Mouse (Mus musculus): Measurements from ENCODE around the gene Tmem175. TPM values are rescaled to one million over a fixed set of nuclear protein-coding genes. Genes with fewer than 3 reads are reported as not detected.

The Tmem175 gene
- polyA plus RNA-seq, 1 experiment from 2014 or later, result 22.2 TPM

GRCm38 (mm10) chr5:108694352-108695261, 65.0 kb downstream of the Tmem175 start:
- H3K4me2 ChIP-seq, result peak overlapping the region; percentile 77
- peak overlapping the region; percentile 71 for H3K27ac ChIP-seq (ENCODE audit: low read depth, low read length)
- H3K4me3 ChIP-seq (ENCODE audit: low read depth, low read length), result peak overlapping the region; percentile 86
- peak; percentile 68 for ATAC-seq (replicated peaks; ENCODE audit: insufficient number of reproducible peaks, low FRiP score, low TSS enrichment)
- H3K4me1 ChIP-seq (ENCODE audit: control insufficient read depth, insufficient read depth, low read length), result peaks cover 28% of the 10 kb centered on the region
- peaks cover 5% of the 10 kb centered on the region; the same call in 1 of the 2 replicates for H3K36me3 ChIP-seq (ENCODE audit: control insufficient read depth, insufficient read depth, low read length)
- WGBS (ENCODE audit: insufficient replicate concordance), result under 1% methylated on average over 84 of the region's 99 CpGs
- peak overlapping the region; percentile 79 for H3K9ac ChIP-seq (ENCODE audit: low read depth, low read length)
- H3K27me3 ChIP-seq (ENCODE audit: control insufficient read depth, insufficient read depth, low read length), result 0 out of 2 replicates have a peak, but pooled peaks cover 3% of the 10 kb centered on the region
- no peaks in the 10 kb centered on the region for H3K9me3 ChIP-seq (replicated peaks; ENCODE audit: control insufficient read depth, low read length)

GRCm38 (mm10) chr5:108695861-108696260, 66.3 kb downstream of the Tmem175 start:
- peak overlapping the region; percentile 86; the same call in 1 of the 2 replicates for H3K4me3 ChIP-seq (ENCODE audit: low read depth, low read length)
- H3K27me3 ChIP-seq (ENCODE audit: control insufficient read depth, insufficient read depth, low read length), result 0 out of 2 replicates have a peak, but pooled peaks cover 3% of the 10 kb centered on the region
- WGBS (ENCODE audit: insufficient replicate concordance), result 94% methylated on average over 12 of the region's 12 CpGs
- peaks cover 5% of the 10 kb centered on the region; the same call in 1 of the 2 replicates for H3K36me3 ChIP-seq (ENCODE audit: control insufficient read depth, insufficient read depth, low read length)
- H3K9me3 ChIP-seq (replicated peaks; ENCODE audit: control insufficient read depth, low read length), result no peaks in the 10 kb centered on the region
- peak overlapping the region; percentile 77 for H3K4me2 ChIP-seq
- no peak overlapping the region for H3K9ac ChIP-seq (ENCODE audit: low read depth, low read length)
- no peak for ATAC-seq (replicated peaks; ENCODE audit: insufficient number of reproducible peaks, low FRiP score, low TSS enrichment)
- H3K4me1 ChIP-seq (ENCODE audit: control insufficient read depth, insufficient read depth, low read length), result peaks cover 40% of the 10 kb centered on the region
- H3K27ac ChIP-seq (ENCODE audit: low read depth, low read length), result no peak overlapping the region

GRCm38 (mm10) chr5:108696542-108696941, 67.0 kb downstream of the Tmem175 start:
- 82% methylated on average over 3 of the region's 3 CpGs for WGBS (ENCODE audit: insufficient replicate concordance)
- ATAC-seq (replicated peaks; ENCODE audit: insufficient number of reproducible peaks, low FRiP score, low TSS enrichment), result no peak
- Histone ChIP-seq H3K27me3 (ENCODE audit: control insufficient read depth, insufficient read depth, low read length) (0 out of 2 replicates have a peak, but pooled peaks cover 3% of the 10 kb centered on the region), H3K9me3 (replicated peaks; ENCODE audit: control insufficient read depth, low read length) (no peaks in the 10 kb centered on the region), H3K9ac (ENCODE audit: low read depth, low read length) (0 out of 2 replicates have a peak overlapping the region, but pooled peaks have one; percentile 10), H3K4me2 (peak overlapping the region; percentile 29; the same call in 1 of the 2 replicates), H3K27ac (ENCODE audit: low read depth, low read length) (no peak overlapping the region), H3K4me3 (ENCODE audit: low read depth, low read length) (no peak overlapping the region), H3K4me1 (ENCODE audit: control insufficient read depth, insufficient read depth, low read length) (peaks cover 46% of the 10 kb centered on the region), H3K36me3 (ENCODE audit: control insufficient read depth, insufficient read depth, low read length) (peaks cover 5% of the 10 kb centered on the region; the same call in 1 of the 2 replicates)

GRCm38 (mm10) chr5:108697341-108697753, 67.8 kb downstream of the Tmem175 start:
- 66% methylated on average over 4 of the region's 4 CpGs for WGBS (ENCODE audit: insufficient replicate concordance)
- Histone ChIP-seq H3K4me1 (ENCODE audit: control insufficient read depth, insufficient read depth, low read length) (peaks cover 52% of the 10 kb centered on the region), H3K27ac (ENCODE audit: low read depth, low read length) (peak overlapping the region; percentile 29; the same call in 1 of the 2 replicates), H3K4me3 (ENCODE audit: low read depth, low read length) (no peak overlapping the region), H3K9me3 (replicated peaks; ENCODE audit: control insufficient read depth, low read length) (no peaks in the 10 kb centered on the region), H3K9ac (ENCODE audit: low read depth, low read length) (no peak overlapping the region), H3K4me2 (peak overlapping the region; percentile 27), H3K27me3 (ENCODE audit: control insufficient read depth, insufficient read depth, low read length) (0 out of 2 replicates have a peak, but pooled peaks cover 3% of the 10 kb centered on the region), H3K36me3 (ENCODE audit: control insufficient read depth, insufficient read depth, low read length) (peaks cover 5% of the 10 kb centered on the region; the same call in 1 of the 2 replicates)
- no peak for ATAC-seq (replicated peaks; ENCODE audit: insufficient number of reproducible peaks, low FRiP score, low TSS enrichment)

Other genes starting within 250 kb of the Tmem175 start
- 0.30 TPM in 1 of 2 replicates, not detected in the other for gene Pde6b, start 241.4 kb upstream of the Tmem175 start, polyA plus RNA-seq (2014; fragmentation: Nextera tagmentation; extraction: Ambion mirVana)
- 756 and 781 TPM in 2 replicates for gene Atp5k, start 195.3 kb upstream of the Tmem175 start, polyA plus RNA-seq (2014; fragmentation: Nextera tagmentation; extraction: Ambion mirVana)
- gene Mfsd7a, start 180.9 kb upstream of the Tmem175 start, polyA plus RNA-seq (2014; fragmentation: Nextera tagmentation; extraction: Ambion mirVana), result 0.08 and 0.27 TPM in 2 replicates
- gene Pcgf3, start 168.5 kb upstream of the Tmem175 start, polyA plus RNA-seq (2014; fragmentation: Nextera tagmentation; extraction: Ambion mirVana), result 24.4 and 24.6 TPM in 2 replicates
- gene Cplx1, start 79.7 kb upstream of the Tmem175 start, polyA plus RNA-seq (2014; fragmentation: Nextera tagmentation; extraction: Ambion mirVana), result 0.59 and 0.93 TPM in 2 replicates
- 29.4 and 32.1 TPM in 2 replicates for gene Gak, start within 50 bp of the Tmem175 start, polyA plus RNA-seq (2014; fragmentation: Nextera tagmentation; extraction: Ambion mirVana)
- gene Idua, start 30.6 kb downstream of the Tmem175 start, polyA plus RNA-seq (2014; fragmentation: Nextera tagmentation; extraction: Ambion mirVana), result 14.4 and 15.2 TPM in 2 replicates
- 5.6 and 6.3 TPM in 2 replicates for gene Dgkq, start 39.9 kb downstream of the Tmem175 start, polyA plus RNA-seq (2014; fragmentation: Nextera tagmentation; extraction: Ambion mirVana)
- gene Slc26a1, start 45.8 kb downstream of the Tmem175 start, polyA plus RNA-seq (2014; fragmentation: Nextera tagmentation; extraction: Ambion mirVana), result 0.70 and 1.2 TPM in 2 replicates
- gene Fgfrl1, start 62.6 kb downstream of the Tmem175 start, polyA plus RNA-seq (2014; fragmentation: Nextera tagmentation; extraction: Ambion mirVana), result 28.0 and 31.7 TPM in 2 replicates
- gene Rnf212, start 145.2 kb downstream of the Tmem175 start, polyA plus RNA-seq (2014; fragmentation: Nextera tagmentation; extraction: Ambion mirVana), result 2.9 and 4.1 TPM in 2 replicates
- gene Tmed11, start 165.6 kb downstream of the Tmem175 start, polyA plus RNA-seq (2014; fragmentation: Nextera tagmentation; extraction: Ambion mirVana), result not detected in 2 replicates
- not detected in 2 replicates for gene Vmn2r8, start 179.1 kb downstream of the Tmem175 start, polyA plus RNA-seq (2014; fragmentation: Nextera tagmentation; extraction: Ambion mirVana)
- not detected in 2 replicates for gene Vmn2r9, start 222.8 kb downstream of the Tmem175 start, polyA plus RNA-seq (2014; fragmentation: Nextera tagmentation; extraction: Ambion mirVana)